Mouse (Mus musculus) cerebellum, adult 2 months (tissue): ENCODE results near the gene Pkn3.

Source experiments
- CTCF ChIP-seq: fragments of 200-500 bp; IDR thresholded peaks from 2 replicates; pipeline ENCODE4 v1.5.1; 2011; ENCODE audit warnings: low read depth, mild to moderate bottlenecking, control low read depth, low read length, moderate library complexity, borderline replicate concordance; ENCODE audit not compliant: insufficient read depth
- POLR2A ChIP-seq: fragments of 200-500 bp; IDR thresholded peaks from 2 replicates; pipeline ENCODE4 v1.6.1; 2011; ENCODE audit warnings: low read length, control low read depth, borderline replicate concordance; ENCODE audit not compliant: insufficient read depth

- TF ChIP-seq CTCF = no peak
- no peak for TF ChIP-seq POLR2A
Measured at GRCm38 (mm10) chr2:30076439-30076838, 1.0 kb upstream of the Pkn3 start.
